Mouse (Mus musculus) cerebellum, postnatal 10 days (tissue): Measurements from ENCODE around the gene Parvb.

Source experiments
- DNase-seq, 2 experiments: peaks; one replicate each; pipeline ENCODE4 v3.0.0; 2021; ENCODE audit warnings: mixed read lengths in 2 of 2

Gene Parvb

GRCm38 (mm10) chr15:84328870-84329269 is 97.0 kb downstream of the Parvb start:
- DNase-seq: no peak

- no peak for DNase-seq
Measured at GRCm38 (mm10) chr15:84329940-84330339, 98.1 kb downstream of the Parvb start.

GRCm38 (mm10) chr15:84331066-84331612 is 99.3 kb downstream of the Parvb start:
- DNase-seq: peak in 1 of 2 experiments; percentile 48

- no peak for DNase-seq
Measured at GRCm38 (mm10) chr15:84336281-84336817, 104.5 kb downstream of the Parvb start.

- DNase-seq: no peak
Measured at GRCm38 (mm10) chr15:84337599-84337998, 105.8 kb downstream of the Parvb start.

GRCm38 (mm10) chr15:84340926-84341325 is 109.1 kb downstream of the Parvb start:
- DNase-seq: no peak

- no peak for DNase-seq
Measured at GRCm38 (mm10) chr15:84348769-84349168, 116.9 kb downstream of the Parvb start.

- no peak for DNase-seq
Measured at GRCm38 (mm10) chr15:84349915-84350738, 118.3 kb downstream of the Parvb start.

- DNase-seq: no peak
Measured at GRCm38 (mm10) chr15:84351342-84351741, 119.5 kb downstream of the Parvb start.

GRCm38 (mm10) chr15:84351915-84352844 is 120.3 kb downstream of the Parvb start:
- DNase-seq: peak; percentile 93 to 94

- no peak for DNase-seq
Measured at GRCm38 (mm10) chr15:84355081-84355480, 123.2 kb downstream of the Parvb start.

- DNase-seq: peak in 1 of 2 experiments; percentile 64
Measured at GRCm38 (mm10) chr15:84364746-84365145, 132.9 kb downstream of the Parvb start.
